Comparison of ENCODE assay signal across 23 mouse cellular contexts in genomic region chr3:107712081-107712480, GRCm38 (mm10). TPM values are rescaled to one million over a fixed set of nuclear protein-coding genes. Genes with fewer than 3 reads are reported as not detected.
DNase-seq lines count a peak whose midpoint lies in the region; TF ChIP-seq lines count a peak whose summit lies in the region.
"Had no signal": no experiment of that assay in that cellular context is flagged by ENCODE, and none has a peak within 500 bp of the region (broad histone marks: within the 10 kb centered on the region; RNA-seq: fewer than 3 reads in every experiment).

No protein-coding gene starts in this region.

- H3K27ac ChIP-seq in limb, embryonic 10.5 days, result no peak overlapping the region
- H3K27ac ChIP-seq: embryonic facial prominence, embryonic 13.5 days; embryonic facial prominence, embryonic 15.5 days; forebrain, embryonic 10.5 days; forebrain, embryonic 12.5 days had no signal

- H3K4me3 ChIP-seq in myocyte, result no peak overlapping the region
- H3K4me3 ChIP-seq in limb, embryonic 10.5 days, result no peak overlapping the region
- H3K4me3 ChIP-seq: embryonic facial prominence, embryonic 13.5 days; embryonic facial prominence, embryonic 15.5 days; erythroblast, embryonic 14.5 days; forebrain, embryonic 10.5 days; forebrain, embryonic 12.5 days had no signal

- peak; percentile 19 for DNase-seq in adrenal gland, postnatal 10 days
- DNase-seq in adrenal gland, postnatal 25 days, result no peak
- DNase-seq in 3134 (ENCODE audit: extremely low read depth, insufficient read length, low spot score) (peak; percentile 39), NIH3T3 (ENCODE audit: low read depth) (peak; percentile 73)
- DNase-seq in right cerebral cortex, postnatal 25 days, result no peak
- no peak for DNase-seq in limb, embryonic 10.5 days (ENCODE audit: low spot score)
- DNase-seq: adrenal gland, adult 8-10 months; adrenal gland, postnatal 36 days; B cell, adult 2 months; cerebellum, adult 11-12 months; cerebellum, adult 2 months; cerebellum, adult 9-10 months; cerebellum, postnatal 10 days; cerebellum, postnatal 25 days; embryo, embryonic 11 days had no signal

- H3K9me3 ChIP-seq in limb, embryonic 10.5 days (replicated peaks), result no peaks in the 10 kb centered on the region
- H3K9me3 ChIP-seq: embryonic facial prominence, embryonic 13.5 days; embryonic facial prominence, embryonic 15.5 days; forebrain, embryonic 10.5 days; forebrain, embryonic 12.5 days; G1E had no signal

- H3K36me3 ChIP-seq in myocyte (ENCODE audit: control insufficient read depth, insufficient read depth), result no peaks in the 10 kb centered on the region
- no peaks in the 10 kb centered on the region for H3K36me3 ChIP-seq in limb, embryonic 10.5 days
- H3K36me3 ChIP-seq: embryonic facial prominence, embryonic 13.5 days; embryonic facial prominence, embryonic 15.5 days; forebrain, embryonic 10.5 days; forebrain, embryonic 12.5 days; G1E had no signal

- H3K4me1 ChIP-seq in limb, embryonic 10.5 days, result no peaks in the 10 kb centered on the region
- H3K4me1 ChIP-seq: forebrain, embryonic 12.5 days had no signal

- 65% methylated on average over 3 of the region's 3 CpGs for WGBS in limb, embryonic 10.5 days

- H3K27me3 ChIP-seq in myocyte (ENCODE audit: control insufficient read depth, insufficient read depth, insufficient read length), result no peaks in the 10 kb centered on the region
- no peaks in the 10 kb centered on the region for H3K27me3 ChIP-seq in limb, embryonic 10.5 days (ENCODE audit: low read depth, poor library complexity, severe bottlenecking)
- H3K27me3 ChIP-seq: CH12.LX; embryonic facial prominence, embryonic 13.5 days; embryonic facial prominence, embryonic 15.5 days; forebrain, embryonic 12.5 days had no signal

- H3K4me2 ChIP-seq in myocyte (ENCODE audit: low read depth), result no peak overlapping the region
- H3K4me2 ChIP-seq: embryonic facial prominence, embryonic 13.5 days; embryonic facial prominence, embryonic 15.5 days; forebrain, embryonic 12.5 days had no signal

- H3K79me2 ChIP-seq in myocyte (ENCODE audit: control insufficient read depth, insufficient read depth), result no peaks in the 10 kb centered on the region

- H3ac ChIP-seq in myocyte (ENCODE audit: control insufficient read depth, insufficient read length), result no peak overlapping the region

- TF ChIP-seq POLR2A in myocyte (IDR thresholded peaks at IDR 0.05; ENCODE audit: insufficient read length, low read depth), result no peak

TF ChIP-seq in myocyte, 11 proteins besides CTCF, POLR2A, EP300 and RAD21:
- TF ChIP-seq CEBPB (IDR thresholded peaks at IDR 0.05; ENCODE audit: insufficient read depth, poor library complexity, severe bottlenecking), result 0 out of 2 replicates have a peak, but pooled peaks have one; percentile 12
- no peak for TF ChIP-seq REST (IDR thresholded peaks at IDR 0.05; ENCODE audit: insufficient read depth, insufficient read length)

RNA-seq across cellular contexts. Expression of gene Ahcyl1, which starts 15.7 kb away (rescaled TPM):
- total RNA-seq in adrenal gland, postnatal 10 days (2021), result 100 to 1,000 TPM; 249 to 285 TPM
- total RNA-seq in adrenal gland, postnatal 25 days (2021), result 211 and 235 TPM in 2 replicates
- polyA plus RNA-seq in myocyte (2012; fragmentation: generic; extraction: Trizol), result 51.0 TPM
- polyA plus RNA-seq in limb, embryonic 10.5 days (2016; fragmentation: Nextera tagmentation; extraction: Ambion mirVana), result 83.4 and 98.2 TPM in 2 replicates

RNA-seq across cellular contexts. Expression of gene Csf1, which starts 48.2 kb away (rescaled TPM):
- 10 to 100 TPM; 15.6 to 18.3 TPM for total RNA-seq in adrenal gland, postnatal 10 days (2021)
- 14.7 and 15.1 TPM in 2 replicates for total RNA-seq in adrenal gland, postnatal 25 days (2021)
- 68.1 TPM for polyA plus RNA-seq in myocyte (2012; fragmentation: generic; extraction: Trizol)
- 3.4 and 4.6 TPM in 2 replicates for polyA plus RNA-seq in limb, embryonic 10.5 days (2016; fragmentation: Nextera tagmentation; extraction: Ambion mirVana)

Comparison
In these comparisons a context has a peak if more than half of its experiments do, and no peak if none do; other contexts are left out.
1. DNase-seq: peak in adrenal gland, postnatal 10 days (single experiment), 3134 (single experiment) and NIH3T3 (single experiment); none in adrenal gland, postnatal 25 days (single experiment), right cerebral cortex, postnatal 25 days (single experiment) and limb, embryonic 10.5 days (single experiment).